Mouse (Mus musculus) hindlimb bud, embryonic 11.5 days (tissue): ENCODE data around the gene Sf3b3.

ENCODE experiments used
- DNase-seq: peaks from one replicate; pipeline ENCODE4 v3.0.0-alpha.2; 2012; ENCODE audit warnings: low read depth, low spot score; ENCODE audit errors: extremely low spot score

Gene Sf3b3

DNA sequence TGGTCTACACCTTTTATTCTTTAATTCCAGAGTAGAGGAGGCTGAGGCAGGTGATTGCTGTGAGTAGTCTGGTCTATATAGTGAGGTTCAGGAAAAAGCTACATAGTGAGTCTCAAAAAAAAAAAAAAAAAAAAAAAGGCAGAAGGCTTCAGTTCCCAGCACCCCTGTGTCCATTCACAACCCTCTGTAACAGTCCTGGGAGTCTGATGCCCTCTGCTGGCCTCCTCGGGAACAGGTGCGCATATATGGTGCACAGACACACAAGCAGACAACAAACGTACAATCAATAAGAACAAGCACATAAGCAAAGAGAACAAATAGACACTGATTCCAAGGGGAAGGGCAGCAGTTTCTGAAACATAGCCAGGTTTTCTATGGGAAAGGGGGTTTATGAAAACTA, 70.3 kb downstream of the Sf3b3 start:
- DNase-seq, result no peak

GRCm38 (mm10) chr8:110775721-110776120, 70.9 kb downstream of the Sf3b3 start:
- DNase-seq, result no peak

- DNase-seq, result no peak
Observed at GRCm38 (mm10) chr8:110775316-110775715, 71.3 kb downstream of the Sf3b3 start.

- no peak for DNase-seq
Observed at GRCm38 (mm10) chr8:110774725-110775124, 71.9 kb downstream of the Sf3b3 start.

- DNase-seq, result no peak
Observed at GRCm38 (mm10) chr8:110774047-110774446, 72.5 kb downstream of the Sf3b3 start.

DNA sequence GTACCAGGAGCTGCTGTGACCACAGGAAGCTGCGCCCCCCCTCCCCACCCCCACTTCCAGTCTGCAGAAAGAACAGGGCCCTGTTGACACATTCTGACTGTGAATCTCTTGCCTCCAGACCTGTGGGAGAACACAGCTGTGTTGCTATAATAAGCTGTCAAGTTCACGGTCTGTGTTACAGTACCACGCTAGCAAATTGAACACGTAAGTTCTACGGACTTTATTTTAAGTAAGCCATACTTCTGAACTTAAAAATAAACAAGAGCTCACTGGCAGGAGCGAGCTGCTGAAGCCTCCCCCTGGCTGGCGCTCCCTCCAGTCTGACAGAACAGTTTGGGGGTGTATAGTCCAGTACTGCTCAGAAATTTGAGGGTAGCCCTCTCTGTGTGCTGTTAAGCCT, 74.1 kb downstream of the Sf3b3 start:
- no peak for DNase-seq

DNA sequence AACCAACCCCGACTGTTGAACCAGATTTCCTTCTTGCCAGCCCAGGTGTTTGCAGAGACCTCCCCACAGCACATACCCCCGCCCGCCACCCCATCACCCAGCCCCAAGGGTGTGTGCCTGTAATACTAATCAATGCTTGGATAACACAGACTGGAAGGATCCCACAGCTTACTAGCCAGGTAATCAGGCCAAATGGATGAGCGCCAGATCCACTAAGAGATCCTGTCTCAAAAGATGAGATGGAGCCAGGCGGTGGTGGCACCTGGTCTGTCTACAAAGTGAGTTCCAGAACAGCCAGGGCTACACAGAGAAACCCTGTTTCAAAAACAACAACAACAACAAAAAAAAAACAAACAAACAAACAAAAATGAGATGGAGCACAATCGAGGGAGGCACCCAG, 79.3 kb downstream of the Sf3b3 start:
- no peak for DNase-seq

DNA sequence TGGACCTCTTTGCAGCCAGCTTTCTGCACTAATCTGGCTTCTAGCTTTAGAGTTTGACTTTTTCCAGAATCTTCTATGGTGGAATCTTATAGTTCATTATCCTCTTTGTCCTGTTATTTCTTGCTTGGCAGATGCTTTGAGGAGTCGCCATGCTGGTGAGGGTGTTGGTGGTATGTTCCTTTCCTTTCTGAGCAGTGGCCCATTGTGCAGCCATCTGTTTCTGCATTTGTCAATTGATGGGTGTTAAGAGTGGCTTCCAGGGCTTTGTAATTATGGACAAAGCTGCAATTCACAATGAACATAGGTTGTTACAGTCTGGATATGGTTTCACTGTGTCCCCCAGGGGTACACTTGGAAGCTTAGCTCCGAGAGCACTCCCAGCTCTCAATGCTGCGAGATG, 81.9 kb downstream of the Sf3b3 start:
- no peak for DNase-seq

DNA sequence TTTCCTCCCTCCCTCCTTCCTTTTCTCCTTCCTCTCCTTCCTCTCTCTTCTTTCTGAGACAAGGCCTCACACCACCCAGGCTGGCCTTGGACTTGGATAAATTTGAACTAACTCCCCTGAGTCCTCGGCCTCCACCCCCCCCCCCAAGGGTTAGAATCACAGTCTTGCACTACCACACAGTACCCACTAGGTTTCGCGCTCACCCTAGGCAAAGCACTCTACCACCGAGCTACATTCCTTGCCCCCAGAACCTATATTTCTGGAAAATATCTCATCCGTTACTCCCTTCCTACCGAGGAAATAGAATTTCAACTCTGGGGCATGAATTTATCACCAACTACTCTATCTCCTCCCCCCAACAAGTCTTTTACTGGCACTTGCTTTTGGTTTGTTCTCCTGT, 84.6 kb downstream of the Sf3b3 start:
- no peak for DNase-seq

GRCm38 (mm10) chr8:110761185-110761584, 85.4 kb downstream of the Sf3b3 start:
- DNase-seq, result no peak

DNA sequence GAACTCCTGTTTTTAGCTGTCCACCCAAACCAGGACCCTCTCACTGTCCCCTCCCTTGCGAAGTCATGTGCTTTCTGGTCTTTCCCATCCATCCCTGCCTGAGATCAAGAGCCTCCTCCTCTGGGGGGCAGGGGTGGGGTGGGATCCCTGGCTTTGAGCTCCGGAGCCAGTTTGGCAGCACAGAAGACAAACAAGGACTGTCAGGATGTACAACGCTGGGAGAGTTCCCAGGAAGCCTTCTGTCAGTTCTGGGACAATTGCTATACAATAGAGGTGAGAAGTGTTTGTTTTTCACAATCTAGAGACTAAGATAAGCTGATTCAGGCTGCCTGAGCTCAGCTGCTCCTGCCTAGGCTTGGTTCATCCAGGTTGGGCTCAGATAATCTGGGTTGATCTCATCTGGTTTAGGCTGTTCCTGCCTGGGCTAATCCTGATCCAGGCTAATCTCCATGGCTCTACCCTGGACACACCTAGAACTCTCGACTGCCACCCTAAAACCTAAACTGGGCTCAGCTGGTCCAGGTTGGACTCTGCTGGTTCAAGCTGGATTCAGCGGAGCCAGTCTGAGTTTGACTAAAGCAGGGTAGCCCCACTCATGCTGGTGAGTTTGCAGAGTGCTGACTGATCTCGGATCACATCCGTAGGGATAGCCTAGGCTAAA, 86.2 kb downstream of the Sf3b3 start:
- DNase-seq, result no peak
